Mouse (Mus musculus) cerebellum, adult 2 months (tissue): Measurements from ENCODE around the gene 2210407C18Rik. TPM values are rescaled to one million over a fixed set of nuclear protein-coding genes. Genes with fewer than 3 reads are reported as not detected.
A peak's percentile ranks its signal among the peaks of the same experiment; 100 is the strongest.

Source experiments
- DNase-seq, 2 experiments: peaks; one replicate each; pipeline ENCODE4 v3.0.0; 2021
- H3K27ac ChIP-seq: fragments of 200-500 bp; 2 replicates; pipeline ENCODE4 v1.5.1; 2012; ENCODE audit warnings: low read length, control low read depth, inconsistent platforms; ENCODE audit not compliant: insufficient read depth
- H3K27me3 ChIP-seq: fragments of 200-500 bp; 2 replicates; pipeline ENCODE4 v1.6.1; 2012; ENCODE audit warnings: inconsistent platforms, mild to moderate bottlenecking, low read length, moderate library complexity; ENCODE audit not compliant: control insufficient read depth, insufficient read depth
- H3K4me1 ChIP-seq: fragments of 200-500 bp; 2 replicates; pipeline ENCODE4 v1.6.1; 2011; ENCODE audit warnings: low read length; ENCODE audit not compliant: control insufficient read depth, insufficient read depth
- H3K4me3 ChIP-seq: fragments of 200-500 bp; replicated peaks from 2 replicates; pipeline ENCODE3; 2011; ENCODE audit warnings: mild to moderate bottlenecking, low read depth, low read length, control low read depth; ENCODE audit not compliant: insufficient read depth
- CTCF ChIP-seq: fragments of 200-500 bp; IDR thresholded peaks from 2 replicates; pipeline ENCODE4 v1.5.1; 2011; ENCODE audit warnings: low read depth, mild to moderate bottlenecking, control low read depth, low read length, moderate library complexity, borderline replicate concordance; ENCODE audit not compliant: insufficient read depth
- POLR2A ChIP-seq: fragments of 200-500 bp; IDR thresholded peaks from 2 replicates; pipeline ENCODE4 v1.6.1; 2011; ENCODE audit warnings: low read length, control low read depth, borderline replicate concordance; ENCODE audit not compliant: insufficient read depth
- WGBS: fragments of 180-500 bp; shearing (Covaris S2); methylation state at CpG from one replicate; pipeline ENCODE4 v1.1.7; 2018; 5-methylcytosine and 5-hydroxymethylcytosine counted together
- polyA plus RNA-seq: library from polyadenylated mRNA; depleted of rRNA; stranded (reverse); fragments of >200 nt; gene quantifications from 2 replicates; pipeline ENCODE4 v1.2.3, GENCODE M21; 2012; rRNA removed

The 2210407C18Rik gene
- polyA plus RNA-seq, 1 experiment, result not detected

GRCm38 (mm10) chr11:58588620-58589250 is 27.1 kb downstream of the 2210407C18Rik start:
- DNase-seq, result no peak
- Histone ChIP-seq H3K4me3 (no peak overlapping the region), H3K27me3 (no peaks in the 10 kb centered on the region), H3K27ac (no peak overlapping the region), H3K4me1 (no peaks in the 10 kb centered on the region)
- 40% methylated on average over 3 of the region's 3 CpGs for WGBS
- no peak for TF ChIP-seq POLR2A
- TF ChIP-seq CTCF, result no peak

- no peak for TF ChIP-seq POLR2A
- TF ChIP-seq CTCF, result peak; percentile 28; the same call in 1 of the 2 replicates
- DNase-seq, result peak; percentile 3 to 33
- H3K27me3 ChIP-seq, result no peaks in the 10 kb centered on the region
- no peak overlapping the region for H3K27ac ChIP-seq
- WGBS, result 57% methylated on average over 7 of the region's 7 CpGs
- H3K4me3 ChIP-seq, result no peak overlapping the region
- no peaks in the 10 kb centered on the region for H3K4me1 ChIP-seq
Measured at GRCm38 (mm10) chr11:58587898-58588348, 28.0 kb downstream of the 2210407C18Rik start.

GRCm38 (mm10) chr11:58578636-58579035 is 37.2 kb downstream of the 2210407C18Rik start:
- TF ChIP-seq CTCF (no peak), POLR2A (no peak)

GRCm38 (mm10) chr11:58577430-58577829 is 38.4 kb downstream of the 2210407C18Rik start, which contains the start of gene Olfr325:
TSS of gene Olfr325 (plus strand) at chr11:58577730.
- no peak for TF ChIP-seq CTCF
- WGBS, result 78% methylated on average over 1 of the region's 1 CpGs
- Histone ChIP-seq H3K27me3 (no peaks in the 10 kb centered on the region), H3K27ac (no peak within 1 kb of the TSS), H3K4me3 (no peak within 1 kb of the TSS), H3K4me1 (no peaks in the 10 kb centered on the region)
- DNase-seq, result no peak

More at GRCm38 (mm10) chr11:58578636-58579035, 37.2 kb downstream of the 2210407C18Rik start:
- no peaks in the 10 kb centered on the region for H3K4me1 ChIP-seq
- H3K4me3 ChIP-seq, result no peak overlapping the region
- WGBS, result 9% methylated on average over 8 of the region's 8 CpGs
- no peaks in the 10 kb centered on the region for H3K27me3 ChIP-seq
- H3K27ac ChIP-seq, result no peak overlapping the region
- no peak for DNase-seq

GRCm38 (mm10) chr11:58570405-58570804 is 45.5 kb downstream of the 2210407C18Rik start, which contains the start of gene Olfr224:
TSS of gene Olfr224 (minus strand) at chr11:58570553.
- DNase-seq, result no peak
- no peak within 1 kb of the TSS for H3K4me3 ChIP-seq
- H3K4me1 ChIP-seq, result no peaks in the 10 kb centered on the region
- H3K27me3 ChIP-seq, result no peaks in the 10 kb centered on the region
- WGBS, result 24% methylated on average over 5 of the region's 5 CpGs
- H3K27ac ChIP-seq, result no peak within 1 kb of the TSS
- no peak for TF ChIP-seq POLR2A
- TF ChIP-seq CTCF, result no peak

Other genes starting within 250 kb of the 2210407C18Rik start
- gene Lypd8, start 237.0 kb downstream of the 2210407C18Rik start, polyA plus RNA-seq, result 0.08 and 0.10 TPM in 2 replicates
- not detected in 2 replicates for gene 1810065E05Rik, start 195.0 kb downstream of the 2210407C18Rik start, polyA plus RNA-seq
- not detected in 2 replicates for gene Gm12253, start 183.5 kb downstream of the 2210407C18Rik start, polyA plus RNA-seq
- gene Lypd9, start 163.2 kb downstream of the 2210407C18Rik start, polyA plus RNA-seq, result not detected in 2 replicates
- gene Olfr30, start 153.8 kb downstream of the 2210407C18Rik start, polyA plus RNA-seq, result not detected in 2 replicates
- not detected in 2 replicates for gene Olfr332, start 123.5 kb downstream of the 2210407C18Rik start, polyA plus RNA-seq
- not detected in 2 replicates for gene Olfr331, start 113.5 kb downstream of the 2210407C18Rik start, polyA plus RNA-seq
- not detected in 2 replicates for gene Olfr330, start 81.2 kb downstream of the 2210407C18Rik start, polyA plus RNA-seq
- not detected in 2 replicates for gene Olfr329-ps, start 69.7 kb downstream of the 2210407C18Rik start, polyA plus RNA-seq
- gene Olfr328, start 60.4 kb downstream of the 2210407C18Rik start, polyA plus RNA-seq, result 0.07 and 0.11 TPM in 2 replicates
- 0.08 TPM in 1 of 2 replicates, not detected in the other for gene Olfr224, start 45.5 kb downstream of the 2210407C18Rik start, polyA plus RNA-seq
- gene Olfr325, start 38.3 kb downstream of the 2210407C18Rik start, polyA plus RNA-seq, result not detected in 2 replicates
- not detected in 2 replicates for gene Olfr324, start 21.0 kb downstream of the 2210407C18Rik start, polyA plus RNA-seq
- not detected in 2 replicates for gene Olfr323, start 14.4 kb upstream of the 2210407C18Rik start, polyA plus RNA-seq
- 0.28 and 0.29 TPM in 2 replicates for gene Trim58, start 24.4 kb upstream of the 2210407C18Rik start, polyA plus RNA-seq
- not detected in 2 replicates for gene Olfr322, start 42.7 kb upstream of the 2210407C18Rik start, polyA plus RNA-seq
- gene Olfr320, start 65.0 kb upstream of the 2210407C18Rik start, polyA plus RNA-seq, result not detected in 2 replicates
- gene Olfr319, start 83.1 kb upstream of the 2210407C18Rik start, polyA plus RNA-seq, result not detected in 2 replicates
- gene Olfr318, start 107.9 kb upstream of the 2210407C18Rik start, polyA plus RNA-seq, result not detected in 2 replicates
- 0.03 TPM in 1 of 2 replicates, not detected in the other for gene Olfr317, start 123.1 kb upstream of the 2210407C18Rik start, polyA plus RNA-seq
- gene Olfr316, start 136.7 kb upstream of the 2210407C18Rik start, polyA plus RNA-seq, result not detected in 2 replicates
- gene Olfr315, start 157.1 kb upstream of the 2210407C18Rik start, polyA plus RNA-seq, result not detected in 2 replicates
- not detected in 2 replicates for gene Olfr314, start 166.9 kb upstream of the 2210407C18Rik start, polyA plus RNA-seq
- gene Fam183b, start 185.9 kb upstream of the 2210407C18Rik start, polyA plus RNA-seq, result 1.5 and 1.6 TPM in 2 replicates
- not detected in 2 replicates for gene Olfr313, start 198.9 kb upstream of the 2210407C18Rik start, polyA plus RNA-seq
- gene Olfr312, start 213.2 kb upstream of the 2210407C18Rik start, polyA plus RNA-seq, result not detected in 2 replicates
- not detected in 2 replicates for gene Olfr311, start 223.2 kb upstream of the 2210407C18Rik start, polyA plus RNA-seq
- 22.5 and 24.5 TPM in 2 replicates for gene Gm12258, start 231.1 kb upstream of the 2210407C18Rik start, polyA plus RNA-seq